Mouse (Mus musculus) lung, postnatal 0 days (tissue): Measurements from ENCODE around the gene Musk. TPM values are rescaled to one million over a fixed set of nuclear protein-coding genes. Genes with fewer than 3 reads are reported as not detected.

Experiments
- ATAC-seq: fragments of 200-750 bp; cut with Nextera tagmentation; 2 replicates; pipeline ENCODE4 v1.8.0; 2017; ENCODE audit warnings: moderate library complexity
- DNase-seq: peaks from one replicate; pipeline ENCODE4 v3.0.0-alpha.2; 2016; ENCODE audit warnings: low spot score
- H3K27ac ChIP-seq: fragments of 300-500 bp; sonication (generic); 2 replicates; pipeline ENCODE4 v1.5.1; 2014; ENCODE audit warnings: antibody characterized with exemption, mild to moderate bottlenecking, low read length, mixed read lengths
- H3K27me3 ChIP-seq: fragments of 300-500 bp; sonication (generic); replicated peaks from 2 replicates; pipeline ENCODE4 v1.6.1; 2014; ENCODE audit warnings: low read length, mixed read lengths; ENCODE audit not compliant: insufficient read depth
- H3K36me3 ChIP-seq: fragments of 300-500 bp; sonication (generic); 2 replicates; pipeline ENCODE4 v1.6.1; 2014; ENCODE audit warnings: low read length, mixed read lengths; ENCODE audit not compliant: insufficient read depth
- H3K4me1 ChIP-seq: fragments of 300-500 bp; sonication (generic); 2 replicates; pipeline ENCODE4 v1.6.1; 2014; ENCODE audit warnings: antibody characterized with exemption, low read depth, low read length, mixed read lengths; ENCODE audit not compliant: insufficient read depth
- H3K4me2 ChIP-seq: fragments of 300-500 bp; sonication (generic); replicated peaks from 2 replicates; pipeline ENCODE4 v1.6.1; 2014; ENCODE audit warnings: low read depth, mild to moderate bottlenecking, low read length, moderate library complexity, mixed read lengths
- H3K4me3 ChIP-seq: fragments of 300-500 bp; sonication (generic); 2 replicates; pipeline ENCODE4 v1.5.1; 2014; ENCODE audit warnings: low read depth, low read length
- H3K9ac ChIP-seq: fragments of 300-500 bp; sonication (generic); replicated peaks from 2 replicates; pipeline ENCODE4 v1.6.1; 2014; ENCODE audit warnings: low read depth, mild to moderate bottlenecking
- H3K9me3 ChIP-seq: fragments of 300-500 bp; sonication (generic); 2 replicates; pipeline ENCODE4 v1.6.1; 2016; ENCODE audit warnings: low read length, mixed read lengths
- CTCF ChIP-seq: IDR thresholded peaks from 2 replicates; pipeline ENCODE4 v1.5.1; 2016; ENCODE audit warnings: antibody characterized with exemption, mild to moderate bottlenecking
- EP300 ChIP-seq: IDR thresholded peaks from 2 replicates; pipeline ENCODE4 v1.6.1; 2016; ENCODE audit warnings: antibody characterized with exemption, mild to moderate bottlenecking, control low read depth
- WGBS: fragments of 180-500 bp; shearing (Covaris S2); extraction: QIAGEN DNeasy Blood & Tissue Kit; methylation state at CpG from one replicate; pipeline ENCODE4 v1.1.7; 2014; 5-methylcytosine and 5-hydroxymethylcytosine counted together
- polyA plus RNA-seq: library from polyadenylated mRNA; unstranded; fragments of >200 nt; fragmentation: Nextera tagmentation; extraction: Ambion mirVana; gene quantifications from 2 replicates; pipeline ENCODE4 v1.2.1, GENCODE M21; 2015

The Musk gene
- polyA plus RNA-seq, 1 experiment from 2014 or later, result not detected

GRCm38 (mm10) chr4:58423276-58423930, 137.6 kb downstream of the Musk start:
- TF ChIP-seq CTCF (no peak), EP300 (no peak)
- Histone ChIP-seq H3K27ac (no peak overlapping the region), H3K4me1 (no peaks in the 10 kb centered on the region; the same call in 1 of the 2 replicates), H3K36me3 (no peaks in the 10 kb centered on the region), H3K4me2 (0 out of 2 replicates have a peak overlapping the region, but pooled peaks have one; percentile 11), H3K4me3 (no peak overlapping the region), H3K9me3 (no peaks in the 10 kb centered on the region), H3K9ac (no peak overlapping the region), H3K27me3 (no peaks in the 10 kb centered on the region)
- ATAC-seq, result peak; percentile 19; the same call in 1 of the 2 replicates
- peak; percentile 48 for DNase-seq
- 51% methylated on average over 9 of the region's 9 CpGs for WGBS

Other genes with a start within 250 kb of the Musk start
- gene Svep1, start 79.1 kb upstream of the Musk start, polyA plus RNA-seq, result 3.9 and 5.0 TPM in 2 replicates